Mouse (Mus musculus) neural tube, embryonic 10.5 days (tissue): ENCODE data around the gene Gm42957.
"Not testable (repeated sequence)": the region's sequence is repeated elsewhere in the genome, so short reads cannot be mapped to it uniquely, and the experiment has no call there.

Experiments used
- DNase-seq: peaks from one replicate; pipeline ENCODE4 v3.0.0-alpha.2; 2017; ENCODE audit warnings: low spot score; ENCODE audit errors: extremely low spot score

Gm42957 gene

DNA sequence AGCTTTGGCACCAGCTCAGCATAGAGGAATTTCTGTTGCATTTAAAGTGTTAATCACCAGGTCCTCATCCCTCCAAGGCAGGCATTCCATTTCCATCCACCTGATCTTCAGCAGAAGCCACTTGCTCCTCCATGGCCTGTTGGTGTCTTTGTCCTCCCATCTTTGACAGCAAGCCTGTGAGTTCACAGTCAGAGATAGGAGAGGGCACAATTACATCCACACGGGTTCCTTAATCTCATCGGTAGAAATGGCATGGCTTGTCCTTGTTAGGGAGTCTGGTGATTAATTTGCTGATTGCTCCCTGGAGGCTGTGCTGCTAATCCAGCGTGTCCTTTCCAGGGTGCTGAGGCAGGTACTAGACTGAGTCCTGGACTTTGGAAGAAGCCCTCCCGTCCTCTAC lies 38.2 kb downstream of the Gm42957 start:
- DNase-seq = no peak

DNA sequence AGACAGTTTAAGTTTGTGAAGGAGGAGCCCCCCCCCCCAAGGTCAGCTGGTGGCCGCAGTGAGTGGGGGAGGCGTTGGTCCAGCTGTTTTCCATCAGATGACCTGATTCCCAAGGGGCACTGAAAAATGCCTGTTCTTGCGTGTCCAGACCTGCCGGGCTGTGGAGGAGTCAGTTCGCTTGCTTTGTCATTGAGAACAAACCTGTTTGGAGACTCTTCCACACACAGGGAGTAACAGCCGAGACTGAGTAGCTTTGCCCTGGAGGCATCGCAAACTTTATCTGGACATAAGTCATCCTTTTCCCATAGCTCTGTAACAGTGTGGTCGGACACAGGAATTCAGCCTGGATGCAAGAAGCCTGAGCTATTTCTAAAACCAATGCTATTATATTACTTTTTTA lies 39.2 kb downstream of the Gm42957 start:
- peak; percentile 57 for DNase-seq

DNA sequence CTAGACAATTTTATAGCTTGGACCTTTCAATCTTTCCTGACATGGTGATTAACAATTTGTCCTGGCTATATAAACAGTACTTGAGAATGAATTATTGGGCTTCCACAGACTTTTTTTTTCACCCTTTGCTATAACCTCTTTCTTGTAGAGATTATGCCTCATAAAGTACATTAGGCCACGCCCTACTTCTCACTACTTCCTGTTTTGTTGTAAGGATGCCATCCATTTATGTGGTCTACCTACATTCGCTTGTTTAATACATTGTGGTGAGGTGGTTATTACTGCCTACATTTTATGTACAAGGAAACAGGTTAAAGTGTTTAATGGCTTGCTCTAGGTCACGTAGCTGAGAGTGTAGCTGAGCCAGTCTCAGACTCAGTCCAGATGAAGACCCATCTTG lies 39.9 kb downstream of the Gm42957 start:
- no peak for DNase-seq

DNA sequence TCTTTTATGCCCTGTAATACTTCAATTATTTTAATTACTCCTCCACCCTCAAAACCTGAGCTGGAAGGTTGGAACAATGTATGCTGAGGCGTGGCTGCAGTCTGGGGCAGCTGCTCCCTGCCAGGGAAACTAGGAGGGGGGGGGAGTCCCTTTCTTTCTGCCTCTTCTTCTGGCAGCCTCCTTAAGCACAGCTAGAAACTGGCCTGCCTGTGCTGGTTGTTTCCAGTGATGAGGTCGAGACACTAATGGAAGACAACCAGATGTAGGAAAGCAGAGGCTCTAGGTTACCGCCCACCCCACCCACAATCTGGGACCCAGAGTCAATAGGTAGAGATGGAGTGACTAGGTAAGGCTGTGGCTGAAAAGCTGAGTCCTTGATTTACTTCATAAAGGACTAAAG lies 40.4 kb downstream of the Gm42957 start:
- no peak for DNase-seq

DNA sequence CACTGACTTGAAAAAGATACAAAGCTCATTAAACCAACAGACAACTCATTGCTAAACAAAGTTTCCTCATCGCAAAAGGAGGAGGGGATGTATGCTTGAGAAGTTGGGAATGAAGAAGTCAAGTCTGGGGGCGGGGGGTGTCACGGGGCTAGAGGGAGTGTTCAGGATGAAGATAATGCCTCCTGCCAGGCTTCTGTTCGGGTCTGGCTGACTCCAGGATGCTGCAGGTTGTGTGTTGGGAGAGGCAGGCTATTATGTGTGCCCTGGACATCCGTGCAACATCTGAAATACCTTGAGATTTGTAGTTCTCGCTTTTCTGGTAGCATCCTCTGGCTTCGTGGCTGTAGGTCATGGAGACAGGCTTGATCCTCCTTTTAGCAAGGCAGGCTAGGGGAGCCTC lies 43.2 kb downstream of the Gm42957 start:
- DNase-seq = no peak

DNA sequence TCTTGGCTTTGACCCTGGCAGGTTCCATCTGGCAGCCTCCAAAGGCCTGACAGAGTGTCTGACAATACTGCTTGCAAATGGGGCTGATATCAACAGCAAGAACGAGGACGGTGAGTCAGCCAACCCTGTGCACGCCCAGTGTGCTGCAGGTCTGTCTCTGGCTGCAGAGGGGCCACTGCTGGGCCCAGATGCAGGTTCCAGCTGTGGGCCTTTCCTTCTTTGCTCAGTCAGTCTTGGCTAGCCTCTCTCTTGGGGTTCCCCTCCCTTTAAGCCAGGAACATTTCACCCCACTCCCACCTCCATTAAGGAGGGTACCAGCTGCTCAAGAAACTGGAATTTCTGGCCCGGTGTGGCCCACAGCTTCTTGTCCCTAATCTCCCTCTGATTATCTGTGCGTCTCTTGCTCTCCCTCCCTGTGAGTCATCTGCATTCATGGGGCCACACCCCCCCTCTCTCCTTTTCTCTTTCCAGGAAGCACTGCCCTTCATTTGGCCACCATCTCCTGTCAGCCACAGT lies 43.9 kb downstream of the Gm42957 start:
- DNase-seq = no peak

DNA sequence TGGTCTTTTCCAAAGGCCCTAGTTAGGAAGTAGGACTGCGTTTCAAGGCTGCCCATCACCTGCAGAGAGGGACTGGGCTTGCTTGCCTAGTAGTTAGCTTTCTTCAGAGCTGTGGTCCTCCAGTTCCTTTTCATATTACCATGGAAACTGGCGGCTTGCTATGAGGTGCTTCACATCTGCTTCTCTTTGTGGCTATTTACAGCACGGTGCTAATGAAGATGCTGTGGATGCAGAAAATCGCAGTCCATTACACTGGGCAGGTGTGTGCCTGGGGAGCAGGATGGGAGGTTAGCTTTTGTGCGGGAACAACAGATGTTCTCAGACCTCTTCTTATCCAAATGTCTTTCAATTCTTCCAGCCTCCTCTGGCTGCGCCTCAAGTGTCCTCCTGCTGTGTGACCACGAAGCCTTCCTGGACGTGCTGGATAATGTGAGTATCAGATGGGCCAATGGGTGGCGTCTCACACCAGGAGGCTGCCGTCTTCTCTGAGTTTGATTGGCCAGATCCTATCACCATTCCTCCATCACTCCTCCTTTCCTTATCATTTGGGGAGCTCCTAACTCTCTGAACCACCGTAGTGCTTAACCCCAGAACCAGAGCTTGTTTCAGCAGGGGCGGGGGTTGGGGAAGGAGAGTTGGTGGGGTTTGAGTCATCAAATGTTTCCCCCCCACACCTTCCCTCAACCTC lies 45.1 kb downstream of the Gm42957 start:
- no peak for DNase-seq

DNA sequence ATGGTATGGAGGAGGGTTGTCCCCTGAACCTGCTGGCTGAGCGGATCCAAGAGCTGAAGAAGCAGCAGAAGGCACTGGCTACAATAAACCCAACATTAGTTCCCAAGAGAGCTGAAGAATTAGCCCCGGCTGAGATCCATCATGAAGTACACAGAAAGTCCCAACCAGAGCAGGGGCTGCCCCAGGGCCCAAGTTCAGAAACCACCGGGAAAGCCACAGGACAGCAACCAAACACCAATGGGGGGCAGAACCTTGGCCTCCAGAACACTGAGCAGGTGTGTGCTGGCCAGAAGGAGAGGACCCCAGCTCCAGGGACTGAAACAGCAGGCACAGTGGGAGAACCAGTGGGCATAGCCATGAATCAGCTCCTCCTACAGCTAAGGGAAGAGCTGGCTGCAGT lies 48.2 kb downstream of the Gm42957 start:
- DNase-seq = no peak

DNA sequence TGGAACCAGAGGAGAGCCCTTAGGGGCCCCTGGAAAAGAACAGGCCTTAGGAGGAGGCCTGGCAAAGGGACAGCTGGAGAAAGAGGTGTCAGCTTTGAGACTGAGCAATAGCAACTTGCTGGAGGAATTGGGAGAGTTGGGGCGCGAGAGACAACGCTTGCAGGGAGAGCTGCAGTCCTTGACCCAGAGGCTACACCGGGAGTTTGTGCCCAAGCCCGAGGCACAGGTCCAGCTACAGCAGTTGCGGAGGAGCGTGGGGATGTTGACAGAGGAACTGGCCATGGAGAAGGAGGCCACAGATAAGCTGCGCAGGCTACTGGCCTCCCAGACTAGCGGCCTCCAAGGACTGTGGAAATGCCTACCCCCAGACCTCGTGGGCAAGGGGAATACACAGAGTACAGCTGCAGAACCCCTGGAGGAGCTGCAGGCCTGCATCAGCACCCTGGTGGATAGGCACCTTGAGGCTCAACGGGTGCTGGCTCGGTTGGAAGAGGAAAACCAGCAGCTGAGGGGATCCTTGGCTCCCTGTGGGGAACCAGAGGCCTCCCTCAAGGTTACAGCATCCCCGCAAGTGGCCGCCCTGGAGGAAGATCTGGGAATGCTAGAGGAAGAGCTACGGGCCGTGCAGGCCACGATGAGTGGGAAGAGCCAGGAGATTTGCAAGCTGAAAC lies 49.0 kb downstream of the Gm42957 start:
- DNase-seq = no peak

DNA sequence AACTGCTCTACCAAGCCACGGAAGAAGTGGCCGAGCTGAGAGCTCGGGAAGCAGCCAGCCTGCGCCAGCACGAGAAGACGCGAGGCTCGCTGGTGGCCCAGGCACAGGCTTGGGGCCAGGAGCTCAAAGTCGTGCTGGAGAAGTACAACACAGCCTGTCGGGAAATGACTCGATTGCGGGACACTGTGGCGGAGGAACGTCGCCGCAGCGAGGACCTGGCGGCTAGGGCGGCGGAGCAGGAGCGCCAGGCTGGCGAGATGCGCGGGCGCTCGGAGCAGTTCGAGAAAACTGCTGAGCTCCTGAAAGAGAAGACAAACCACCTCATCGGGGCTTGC lies 49.5 kb downstream of the Gm42957 start:
- DNase-seq = peak; percentile 32

DNA sequence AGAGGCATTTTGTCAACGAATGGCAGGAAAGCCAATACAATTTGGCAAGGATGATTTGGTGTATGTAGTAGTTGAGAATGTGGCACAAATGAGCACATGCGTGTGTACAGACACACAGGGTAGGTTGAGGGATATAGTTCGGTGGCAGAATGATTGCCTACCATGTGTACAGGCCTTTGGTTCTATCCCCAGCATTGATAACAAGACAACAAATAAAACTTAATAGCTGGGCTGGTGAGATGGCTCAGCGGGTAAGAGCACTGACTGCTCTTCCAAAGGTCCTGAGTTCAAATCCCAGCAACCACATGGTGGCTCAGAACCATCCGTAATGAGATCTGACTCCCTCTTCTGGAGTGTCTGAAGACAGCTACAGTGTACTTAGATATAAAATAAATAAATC lies 50.8 kb downstream of the Gm42957 start:
- not testable (repeated sequence) for DNase-seq

DNA sequence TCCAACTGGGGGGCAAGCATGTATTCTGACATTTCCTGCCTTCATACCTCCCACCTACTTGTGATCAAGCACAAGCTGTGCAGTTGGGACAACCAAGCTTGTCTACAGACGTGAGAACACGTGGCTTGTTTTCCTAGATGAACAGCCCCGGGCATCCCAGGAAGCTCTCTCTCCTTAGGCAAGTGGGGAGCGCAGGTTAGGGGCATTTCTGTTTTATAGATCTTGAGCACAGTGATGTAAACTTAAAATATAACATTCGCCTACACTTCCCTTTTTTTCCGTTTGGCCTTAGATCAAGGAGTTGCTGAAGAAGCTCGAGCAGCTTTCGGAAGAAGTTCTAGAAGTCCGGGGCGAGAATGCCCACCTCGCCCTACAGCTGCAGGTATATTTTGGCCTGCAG lies 53.6 kb downstream of the Gm42957 start:
- no peak for DNase-seq

DNA sequence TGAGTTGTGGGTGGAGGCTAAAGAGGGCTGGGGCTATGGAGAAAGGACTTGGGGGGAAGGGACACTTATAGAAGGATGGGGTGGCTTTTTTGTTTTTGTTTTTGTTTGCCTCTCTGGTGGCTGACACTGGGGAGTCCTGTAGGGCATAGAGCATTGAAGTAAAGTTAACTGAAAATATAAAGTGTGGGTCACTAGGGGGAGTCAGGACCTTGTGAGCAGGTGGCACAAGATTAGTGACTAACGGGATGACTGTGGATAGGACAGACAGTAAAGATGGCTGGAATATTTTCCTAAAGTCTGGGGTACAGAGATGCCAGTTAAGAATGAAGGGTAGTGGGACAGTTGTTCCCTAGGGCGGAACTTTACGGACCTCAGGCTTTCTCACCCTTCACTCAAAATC lies 55.0 kb downstream of the Gm42957 start:
- no peak for DNase-seq

DNA sequence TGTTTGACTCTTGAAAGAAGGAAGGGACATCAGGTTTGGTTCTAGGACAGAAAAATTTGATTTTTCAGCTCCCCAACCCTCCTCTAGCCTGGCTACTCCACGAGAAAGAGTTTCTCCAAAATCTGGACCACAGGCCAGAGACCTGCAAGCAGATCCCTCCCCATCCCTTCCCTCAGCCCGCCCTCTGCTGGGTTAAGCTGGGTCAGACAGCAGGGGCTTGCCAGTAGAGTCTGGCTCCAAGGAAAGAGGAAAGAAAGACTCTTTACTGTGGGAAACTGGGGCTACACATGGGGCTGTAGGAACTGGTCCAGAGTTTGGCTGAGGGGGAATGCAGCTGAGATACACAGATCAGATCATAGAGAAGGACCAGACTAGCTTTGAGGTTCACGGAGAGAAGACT lies 57.2 kb downstream of the Gm42957 start:
- DNase-seq = no peak

DNA sequence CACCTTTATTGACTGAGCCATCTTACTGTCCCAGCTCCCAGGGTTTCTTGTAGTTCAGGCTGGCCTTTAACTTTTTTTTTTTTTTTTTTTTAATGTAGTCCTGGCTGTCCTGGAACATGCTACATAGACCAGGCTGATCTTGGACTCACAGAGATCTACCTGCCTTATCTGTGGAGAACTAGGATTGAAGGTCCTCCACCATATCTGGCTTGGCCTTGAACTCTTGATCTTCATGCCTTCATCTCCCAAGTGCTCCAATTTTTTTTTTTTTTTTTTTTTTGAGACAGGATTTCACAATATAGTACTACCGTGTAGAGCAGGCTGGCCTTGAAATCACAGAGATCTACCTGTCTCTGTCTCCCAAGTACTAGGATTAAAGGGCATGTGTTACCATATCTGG lies 58.3 kb downstream of the Gm42957 start:
- DNase-seq = no peak

DNA sequence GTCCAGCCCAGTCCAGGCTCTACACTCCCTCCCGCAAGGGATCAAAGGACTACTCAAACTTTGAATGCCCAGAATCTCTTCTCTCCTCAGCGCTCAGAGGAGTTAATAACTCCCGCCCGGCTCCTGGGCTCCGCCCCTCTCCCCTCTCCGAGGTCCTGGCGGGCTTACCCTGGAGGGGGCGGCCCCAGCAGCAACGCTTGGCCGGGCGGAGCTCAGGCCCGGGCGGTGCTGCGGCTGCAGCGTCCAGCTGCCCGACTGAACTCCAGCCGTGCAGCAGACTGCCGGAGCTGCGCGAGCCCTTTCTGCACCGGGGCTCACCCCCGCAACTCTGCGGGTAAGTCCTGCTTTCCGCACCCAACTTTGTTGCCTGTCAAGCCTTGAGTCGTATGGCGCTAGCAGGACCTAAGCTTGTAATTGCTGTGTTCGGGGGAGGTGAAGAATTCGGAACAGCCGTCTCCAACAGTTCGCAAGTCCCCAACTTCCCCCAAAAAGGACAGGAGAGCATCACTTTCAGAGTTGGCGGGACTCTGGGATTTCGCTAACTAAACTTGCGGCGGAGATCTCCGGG lies 61.0 kb downstream of the Gm42957 start, which contains the start of gene Pias3:
Pias3 (plus strand) TSS at position 187 of the 568 bp plus-strand sequence.
- peak; percentile 81 for DNase-seq

DNA sequence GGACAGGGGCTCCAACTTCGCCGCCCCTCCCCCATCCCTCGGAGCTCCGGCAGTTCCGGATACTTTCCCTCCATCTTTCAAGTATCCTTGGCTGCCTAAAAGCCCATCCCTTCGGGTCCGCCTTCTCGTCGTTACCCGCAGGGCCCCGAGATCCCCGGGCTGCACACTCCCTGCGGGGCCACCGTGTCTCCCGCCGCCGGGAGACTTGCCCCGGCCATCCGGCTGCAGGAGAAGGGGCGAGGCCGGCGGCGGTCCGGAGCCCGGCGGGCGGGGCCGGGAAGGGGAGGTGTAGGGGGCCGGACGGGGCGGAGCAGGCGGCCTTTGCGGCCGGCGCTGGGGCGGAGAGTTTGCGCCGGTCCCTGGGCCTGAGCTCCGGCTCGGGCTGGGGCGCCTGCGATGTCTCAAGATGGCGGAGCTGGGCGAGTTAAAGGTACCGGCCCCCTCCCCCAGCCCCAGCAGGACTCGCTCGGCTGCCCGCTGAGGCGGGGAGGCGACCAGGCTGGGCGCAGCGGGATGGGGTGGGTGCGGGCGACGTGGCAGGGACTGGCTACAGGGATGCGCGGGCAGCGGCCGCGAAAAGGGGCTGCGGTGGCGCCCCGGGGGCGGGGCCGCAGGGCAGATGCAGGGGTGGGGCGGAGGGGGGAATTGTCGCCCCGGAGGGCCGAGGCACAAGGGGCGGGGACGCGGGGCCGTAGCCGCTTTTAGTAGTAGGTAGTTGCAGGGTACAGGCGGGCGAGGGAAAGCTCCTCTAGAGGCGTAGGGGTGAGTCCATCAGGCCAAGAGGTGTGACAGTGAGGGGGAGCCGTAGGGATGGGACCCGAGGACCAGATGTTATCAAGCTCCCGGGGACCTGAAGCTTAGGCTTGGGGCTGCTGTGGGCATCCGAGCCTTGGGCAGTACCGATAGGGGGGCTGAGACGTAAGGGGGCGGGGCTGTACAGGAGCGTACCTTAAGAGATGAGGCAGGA lies 61.8 kb downstream of the Gm42957 start:
- DNase-seq = peak; percentile 91

DNA sequence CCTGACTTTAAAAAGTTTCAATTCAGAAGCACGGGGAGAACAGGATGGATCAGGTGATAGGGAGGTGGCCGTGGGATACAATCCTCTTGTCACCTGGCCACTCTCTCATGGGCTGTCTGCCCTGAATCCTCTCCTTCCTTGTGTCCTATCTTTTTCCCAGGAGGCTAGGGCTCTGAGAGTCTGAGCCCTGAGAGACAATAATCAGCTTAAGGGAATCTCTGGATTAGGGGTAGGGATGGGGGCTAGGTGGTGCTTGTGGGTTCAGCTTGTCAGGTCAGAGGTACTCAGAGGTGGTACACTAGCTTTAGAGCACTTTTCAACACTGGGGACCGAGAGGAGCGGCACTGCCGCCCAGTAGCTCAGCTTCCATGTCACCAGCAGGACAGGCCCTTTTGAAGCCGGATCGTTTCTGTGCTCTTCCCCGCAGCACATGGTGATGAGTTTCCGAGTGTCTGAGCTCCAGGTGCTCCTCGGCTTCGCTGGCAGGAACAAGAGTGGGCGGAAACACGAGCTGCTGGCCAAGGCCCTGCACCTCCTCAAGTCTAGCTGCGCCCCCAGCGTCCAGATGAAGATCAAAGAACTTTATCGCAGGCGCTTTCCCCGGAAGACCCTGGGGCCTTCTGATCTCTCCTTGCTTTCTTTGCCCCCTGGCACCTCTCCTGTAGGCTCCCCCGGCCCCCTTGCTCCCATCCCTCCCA lies 63.9 kb downstream of the Gm42957 start:
- no peak for DNase-seq

DNA sequence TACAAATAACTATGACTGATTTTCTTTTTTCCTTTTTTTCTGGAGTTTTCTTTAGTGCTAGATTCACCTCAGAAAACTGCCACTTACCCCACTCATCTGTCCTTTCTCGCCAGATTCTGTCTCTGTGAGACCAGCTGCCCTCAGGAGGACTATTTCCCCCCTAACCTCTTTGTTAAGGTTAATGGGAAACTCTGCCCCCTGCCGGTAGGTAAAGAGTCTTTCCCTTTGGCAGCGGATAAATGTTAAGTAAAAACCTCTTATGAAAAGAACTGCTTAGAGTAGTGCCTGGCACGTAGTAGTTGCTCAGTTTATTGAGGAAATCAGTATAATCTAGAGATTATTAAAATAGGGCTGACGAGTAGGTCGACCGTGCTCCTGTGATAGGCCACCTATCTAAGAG lies 65.1 kb downstream of the Gm42957 start:
- DNase-seq = no peak

DNA sequence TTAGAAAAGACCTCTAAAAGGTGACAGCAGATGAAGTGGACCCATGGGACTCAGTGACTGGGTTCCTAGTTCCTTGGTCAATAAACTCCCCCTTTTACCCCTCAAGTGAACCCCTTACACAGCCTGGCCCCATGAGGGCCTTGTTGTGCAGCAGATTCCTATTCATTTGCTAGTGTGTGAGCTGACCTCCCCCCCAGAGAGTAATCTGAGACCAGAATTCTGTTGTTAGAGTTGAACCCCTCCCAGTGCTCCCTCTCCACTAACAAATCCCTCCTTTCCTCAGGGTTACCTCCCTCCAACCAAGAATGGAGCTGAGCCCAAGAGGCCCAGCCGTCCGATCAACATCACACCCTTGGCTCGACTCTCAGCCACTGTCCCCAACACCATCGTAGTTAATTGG lies 65.7 kb downstream of the Gm42957 start:
- no peak for DNase-seq
